Mouse (Mus musculus) E14TG2a.4 (cell line): Measurements from ENCODE around the gene Ell.

Source experiments
- CTCF ChIP-seq: conservative IDR thresholded peaks from 2 replicates; pipeline ENCODE4 v1.5.1; 2014; ENCODE audit warnings: low read length
- NANOG ChIP-seq: IDR thresholded peaks from 2 replicates; pipeline ENCODE4 v1.6.1; 2014; ENCODE audit warnings: borderline replicate concordance, low read length, mixed read lengths
- POU5F1 ChIP-seq: IDR thresholded peaks from 2 replicates; pipeline ENCODE4 v1.6.1; 2014; ENCODE audit warnings: low read length, borderline replicate concordance

DNA sequence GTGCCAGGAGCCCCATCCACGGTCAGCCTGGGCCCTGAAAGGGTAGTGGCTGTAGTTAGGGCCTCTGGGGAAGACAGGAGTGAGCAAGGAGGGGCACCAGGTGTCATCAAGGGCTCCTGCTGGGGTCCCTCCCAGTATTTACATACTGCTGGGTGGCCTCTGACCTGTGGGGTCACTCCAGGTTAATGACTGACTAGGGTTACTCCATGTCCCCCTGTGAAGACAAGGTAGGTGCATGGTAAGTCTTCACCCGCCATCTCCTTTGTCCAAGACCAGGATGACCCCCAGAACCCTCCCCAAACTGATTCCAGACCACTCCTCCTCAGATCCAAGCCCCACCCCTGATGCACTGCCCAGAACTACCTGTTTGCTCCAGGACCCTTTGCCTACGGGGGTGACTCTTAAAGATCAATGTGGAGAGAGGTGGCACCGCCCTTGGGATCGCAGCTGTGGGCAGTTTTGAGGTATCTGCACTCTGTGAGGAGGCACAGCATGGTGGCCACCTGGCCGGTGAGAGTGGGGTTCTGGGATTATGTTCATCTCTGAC lies 93.2 kb downstream of the Ell start, which contains the start of gene Gdf15:
- TF ChIP-seq CTCF (no peak), NANOG (no peak), POU5F1 (no peak)
